Mouse (Mus musculus) kidney, embryonic 14.5 days (tissue): ENCODE data around the gene Bloc1s1. TPM values are rescaled to one million over a fixed set of nuclear protein-coding genes. Genes with fewer than 3 reads are reported as not detected.

Experiments
- ATAC-seq: fragments of 200-750 bp; cut with Nextera tagmentation; 2 replicates; pipeline ENCODE4 v1.8.0; 2017; ENCODE audit warnings: moderate number of reproducible peaks, mild to moderate bottlenecking, moderate TSS enrichment, moderate library complexity; ENCODE audit not compliant: low FRiP score, low TSS enrichment
- H3K27ac ChIP-seq: fragments of 300-500 bp; sonication (generic); 2 replicates; pipeline ENCODE4 v1.5.1; 2014; ENCODE audit warnings: low read depth, mild to moderate bottlenecking, low read length, moderate library complexity, mixed read lengths
- H3K27me3 ChIP-seq: fragments of 300-500 bp; sonication (generic); 2 replicates; pipeline ENCODE4 v1.6.1; 2014; ENCODE audit warnings: mild to moderate bottlenecking, low read length; ENCODE audit not compliant: control insufficient read depth, insufficient read depth
- H3K36me3 ChIP-seq: fragments of 300-500 bp; sonication (generic); 2 replicates; pipeline ENCODE4 v1.6.1; 2014; ENCODE audit warnings: low read length, mixed read lengths; ENCODE audit not compliant: control insufficient read depth, insufficient read depth
- H3K4me1 ChIP-seq: fragments of 300-500 bp; sonication (generic); 2 replicates; pipeline ENCODE4 v1.6.1; 2014; ENCODE audit warnings: low read length, mixed read lengths; ENCODE audit not compliant: control insufficient read depth, insufficient read depth
- H3K4me2 ChIP-seq: fragments of 300-500 bp; sonication (generic); replicated peaks from 2 replicates; pipeline ENCODE4 v1.6.1; 2014; ENCODE audit warnings: low read depth, mild to moderate bottlenecking, low read length
- H3K4me3 ChIP-seq: fragments of 300-500 bp; sonication (generic); 2 replicates; pipeline ENCODE4 v1.5.1; 2014; ENCODE audit warnings: mild to moderate bottlenecking, low read length
- H3K9ac ChIP-seq: fragments of 300-500 bp; sonication (generic); 2 replicates; pipeline ENCODE4 v1.6.1; 2014; ENCODE audit warnings: low read depth, mild to moderate bottlenecking, low read length, moderate library complexity
- H3K9me3 ChIP-seq: fragments of 300-500 bp; sonication (generic); 2 replicates; pipeline ENCODE4 v1.6.1; 2016; ENCODE audit warnings: low read length; ENCODE audit not compliant: control insufficient read depth
- WGBS: fragments of 180-500 bp; shearing (Covaris S2); extraction: QIAGEN DNeasy Blood & Tissue Kit; methylation state at CpG from one replicate; pipeline ENCODE4 v1.1.7; 2014; 5-methylcytosine and 5-hydroxymethylcytosine counted together
- polyA plus RNA-seq: library from polyadenylated mRNA; unstranded; fragments of >200 nt; fragmentation: Nextera tagmentation; extraction: Ambion mirVana; gene quantifications from 2 replicates; pipeline ENCODE4 v1.2.1, GENCODE M21; 2014

The Bloc1s1 gene
- polyA plus RNA-seq, 1 experiment from 2014 or later = 219 TPM

GRCm38 (mm10) chr10:128913696-128914095 is 10.1 kb downstream of the Bloc1s1 start:
- H3K4me1 ChIP-seq = peaks cover 15% of the 10 kb centered on the region
- H3K9ac ChIP-seq = no peak overlapping the region
- H3K36me3 ChIP-seq = peaks cover 47% of the 10 kb centered on the region; the same call in 1 of the 2 replicates
- ATAC-seq = no peak
- WGBS = 64% methylated on average over 12 of the region's 12 CpGs
- H3K4me2 ChIP-seq = no peak overlapping the region
- no peaks in the 10 kb centered on the region for H3K9me3 ChIP-seq
- H3K27me3 ChIP-seq = no peaks in the 10 kb centered on the region
- no peak overlapping the region for H3K27ac ChIP-seq
- H3K4me3 ChIP-seq = no peak overlapping the region

- peaks cover 15% of the 10 kb centered on the region for H3K4me1 ChIP-seq
- H3K27ac ChIP-seq = no peak overlapping the region; the same call in 1 of the 2 replicates
- H3K4me2 ChIP-seq = no peak overlapping the region
- peaks cover 42% of the 10 kb centered on the region; the same call in 1 of the 2 replicates for H3K36me3 ChIP-seq
- no peak overlapping the region for H3K9ac ChIP-seq
- no peaks in the 10 kb centered on the region for H3K27me3 ChIP-seq
- 10% methylated on average over 5 of the region's 5 CpGs for WGBS
- 0 out of 2 replicates have a peak, but pooled peaks have one; percentile 17 for ATAC-seq
- no peaks in the 10 kb centered on the region for H3K9me3 ChIP-seq
- no peak overlapping the region for H3K4me3 ChIP-seq
Observed at GRCm38 (mm10) chr10:128913219-128913618, 10.6 kb downstream of the Bloc1s1 start.

- Histone ChIP-seq H3K4me3 (no peak overlapping the region), H3K27me3 (no peaks in the 10 kb centered on the region), H3K9ac (no peak overlapping the region), H3K27ac (peak overlapping the region; percentile 0; the same call in 1 of the 2 replicates), H3K36me3 (peaks cover 40% of the 10 kb centered on the region; the same call in 1 of the 2 replicates), H3K4me2 (no peak overlapping the region), H3K4me1 (peaks cover 15% of the 10 kb centered on the region), H3K9me3 (no peaks in the 10 kb centered on the region)
- WGBS = 81% methylated on average over 4 of the region's 4 CpGs
- ATAC-seq = no peak
Observed at GRCm38 (mm10) chr10:128912791-128913190, 11.0 kb downstream of the Bloc1s1 start.

GRCm38 (mm10) chr10:128912268-128912667 is 11.6 kb downstream of the Bloc1s1 start:
- no peak for ATAC-seq
- no peak overlapping the region for H3K9ac ChIP-seq
- peaks cover 15% of the 10 kb centered on the region for H3K4me1 ChIP-seq
- WGBS = 83% methylated on average over 4 of the region's 4 CpGs
- H3K27me3 ChIP-seq = no peaks in the 10 kb centered on the region
- H3K4me3 ChIP-seq = no peak overlapping the region
- H3K9me3 ChIP-seq = no peaks in the 10 kb centered on the region
- H3K36me3 ChIP-seq = peaks cover 34% of the 10 kb centered on the region; the same call in 1 of the 2 replicates
- no peak overlapping the region for H3K27ac ChIP-seq
- H3K4me2 ChIP-seq = no peak overlapping the region

GRCm38 (mm10) chr10:128911430-128911829 is 12.4 kb downstream of the Bloc1s1 start:
- Histone ChIP-seq H3K4me3 (peak overlapping the region; percentile 72; the same call in 1 of the 2 replicates), H3K9ac (peak overlapping the region; percentile 96; the same call in 1 of the 2 replicates), H3K27me3 (no peaks in the 10 kb centered on the region), H3K4me1 (peaks cover 15% of the 10 kb centered on the region), H3K4me2 (no peak overlapping the region), H3K36me3 (peaks cover 28% of the 10 kb centered on the region; the same call in 1 of the 2 replicates), H3K9me3 (no peaks in the 10 kb centered on the region), H3K27ac (no peak overlapping the region)
- 96% methylated on average over 6 of the region's 6 CpGs for WGBS
- ATAC-seq = no peak

- Histone ChIP-seq H3K9me3 (no peaks in the 10 kb centered on the region), H3K4me2 (peak overlapping the region; percentile 72), H3K27me3 (no peaks in the 10 kb centered on the region), H3K36me3 (peaks cover 25% of the 10 kb centered on the region; the same call in 1 of the 2 replicates), H3K4me3 (peak overlapping the region; percentile 72), H3K27ac (peak overlapping the region; percentile 89), H3K9ac (peak overlapping the region; percentile 96), H3K4me1 (peaks cover 15% of the 10 kb centered on the region)
- 0% methylated on average over 39 of the region's 66 CpGs for WGBS
- ATAC-seq = peak; percentile 36
Observed at GRCm38 (mm10) chr10:128910066-128910841, 13.6 kb downstream of the Bloc1s1 start.

GRCm38 (mm10) chr10:128909567-128910028 is 14.2 kb downstream of the Bloc1s1 start:
- peak; percentile 86 for ATAC-seq
- WGBS = 0% methylated on average over 37 of the region's 41 CpGs
- peak overlapping the region; percentile 72 for H3K4me2 ChIP-seq

GRCm38 (mm10) chr10:128908778-128909448 is 14.9 kb downstream of the Bloc1s1 start:
- WGBS = 64% methylated on average over 13 of the region's 13 CpGs
- H3K27me3 ChIP-seq = no peaks in the 10 kb centered on the region
- no peaks in the 10 kb centered on the region for H3K9me3 ChIP-seq
- peaks cover 15% of the 10 kb centered on the region for H3K4me1 ChIP-seq
- H3K4me3 ChIP-seq = peak overlapping the region; percentile 72
- H3K4me2 ChIP-seq = peak overlapping the region; percentile 72
- peak overlapping the region; percentile 89; the same call in 1 of the 2 replicates for H3K27ac ChIP-seq
- peaks cover 18% of the 10 kb centered on the region; the same call in 1 of the 2 replicates for H3K36me3 ChIP-seq
- peak overlapping the region; percentile 96 for H3K9ac ChIP-seq
- no peak for ATAC-seq

More at GRCm38 (mm10) chr10:128909567-128910028, 14.2 kb downstream of the Bloc1s1 start:
- Histone ChIP-seq H3K36me3 (peaks cover 25% of the 10 kb centered on the region; the same call in 1 of the 2 replicates), H3K27ac (peak overlapping the region; percentile 89), H3K4me3 (peak overlapping the region; percentile 72), H3K9me3 (no peaks in the 10 kb centered on the region), H3K4me1 (peaks cover 15% of the 10 kb centered on the region), H3K9ac (peak overlapping the region; percentile 96), H3K27me3 (no peaks in the 10 kb centered on the region)
